Mouse (Mus musculus) embryonic fibroblast, embryonic 13.5 days (primary cell): Measurements from ENCODE around the gene Trim40. TPM values are rescaled to one million over a fixed set of nuclear protein-coding genes. Genes with fewer than 3 reads are reported as not detected.

ENCODE experiments used
- H3K27ac ChIP-seq: 2 replicates; pipeline ENCODE4 v1.5.1; 2012; ENCODE audit warnings: low read length, control low read depth, inconsistent platforms; ENCODE audit not compliant: insufficient read depth
- H3K4me1 ChIP-seq: 2 replicates; pipeline ENCODE4 v1.6.1; 2011; ENCODE audit warnings: low read length; ENCODE audit not compliant: control insufficient read depth, insufficient read depth
- H3K4me3 ChIP-seq: 2 replicates; pipeline ENCODE4 v1.5.1; 2011; ENCODE audit warnings: mild to moderate bottlenecking, control low read depth, low read length; ENCODE audit not compliant: insufficient read depth
- CTCF ChIP-seq: IDR thresholded peaks from 2 replicates; pipeline ENCODE4 v1.5.1; 2011; ENCODE audit warnings: mild to moderate bottlenecking, control low read depth, low read length, moderate library complexity, borderline replicate concordance; ENCODE audit not compliant: insufficient read depth
- POLR2A ChIP-seq: IDR thresholded peaks from 2 replicates; pipeline ENCODE4 v1.6.1; 2011; ENCODE audit warnings: low read depth, mild to moderate bottlenecking, control low read depth, low read length, moderate library complexity
- polyA plus RNA-seq: library from polyadenylated mRNA; stranded (reverse); fragments of >200 nt; gene quantifications from 2 replicates; pipeline ENCODE4 v1.2.4, GENCODE M21; 2011; ENCODE audit warnings: low read depth; ENCODE audit not compliant: missing spikeins, insufficient read length

Trim40 gene
- polyA plus RNA-seq, 1 experiment: not detected

GRCm38 (mm10) chr17:36868836-36869235 is 21.1 kb downstream of the Trim40 start:
- H3K4me3 ChIP-seq: no peak overlapping the region
- H3K4me1 ChIP-seq: no peaks in the 10 kb centered on the region
- TF ChIP-seq POLR2A (no peak), CTCF (no peak)
- H3K27ac ChIP-seq: no peak overlapping the region

- no peak within 1 kb of the TSS for H3K4me3 ChIP-seq
- TF ChIP-seq POLR2A (no peak), CTCF (no peak)
- no peaks in the 10 kb centered on the region for H3K4me1 ChIP-seq
- H3K27ac ChIP-seq: no peak within 1 kb of the TSS
Observed at GRCm38 (mm10) chr17:36866719-36867527, 23.0 kb downstream of the Trim40 start, which contains the start of gene Trim15. Gene Trim15, minus strand, starts transcription at chr17:36867210.

- no peak for TF ChIP-seq CTCF
- TF ChIP-seq POLR2A: no peak
- Histone ChIP-seq H3K4me3 (no peak overlapping the region), H3K4me1 (no peaks in the 10 kb centered on the region), H3K27ac (no peak overlapping the region)
Observed at GRCm38 (mm10) chr17:36861680-36862079, 28.2 kb downstream of the Trim40 start.

- Histone ChIP-seq H3K4me1 (no peaks in the 10 kb centered on the region), H3K4me3 (no peak overlapping the region), H3K27ac (no peak overlapping the region)
- no peak for TF ChIP-seq POLR2A
- TF ChIP-seq CTCF: no peak
Observed at GRCm38 (mm10) chr17:36858181-36858580, 31.7 kb downstream of the Trim40 start.

- no peak overlapping the region for H3K27ac ChIP-seq
- no peak for TF ChIP-seq POLR2A
- no peaks in the 10 kb centered on the region for H3K4me1 ChIP-seq
- H3K4me3 ChIP-seq: no peak overlapping the region
Observed at GRCm38 (mm10) chr17:36856236-36856635, 33.7 kb downstream of the Trim40 start.

- no peak for TF ChIP-seq POLR2A
- TF ChIP-seq CTCF: no peak
- H3K4me3 ChIP-seq: no peak overlapping the region
- H3K4me1 ChIP-seq: no peaks in the 10 kb centered on the region
- H3K27ac ChIP-seq: no peak overlapping the region
Observed at GRCm38 (mm10) chr17:36855484-36855883, 34.4 kb downstream of the Trim40 start.

GRCm38 (mm10) chr17:36851627-36852026 is 38.3 kb downstream of the Trim40 start:
- no peak overlapping the region for H3K27ac ChIP-seq
- no peaks in the 10 kb centered on the region for H3K4me1 ChIP-seq
- TF ChIP-seq CTCF (no peak), POLR2A (no peak)
- H3K4me3 ChIP-seq: no peak overlapping the region

GRCm38 (mm10) chr17:36851200-36851599 is 38.7 kb downstream of the Trim40 start:
- H3K4me3 ChIP-seq: no peak overlapping the region

GRCm38 (mm10) chr17:36849992-36850391 is 39.9 kb downstream of the Trim40 start:
- TF ChIP-seq CTCF: no peak
- TF ChIP-seq POLR2A: no peak
- H3K4me3 ChIP-seq: no peak overlapping the region
- no peak overlapping the region for H3K27ac ChIP-seq
- H3K4me1 ChIP-seq: no peaks in the 10 kb centered on the region; the same call in 1 of the 2 replicates

More at GRCm38 (mm10) chr17:36851200-36851599, 38.7 kb downstream of the Trim40 start:
- no peak for TF ChIP-seq CTCF
- Histone ChIP-seq H3K4me1 (no peaks in the 10 kb centered on the region), H3K27ac (no peak overlapping the region)

GRCm38 (mm10) chr17:36848911-36849310 is 41.0 kb downstream of the Trim40 start:
- no peak overlapping the region for H3K27ac ChIP-seq
- peaks cover 4% of the 10 kb centered on the region; the same call in 1 of the 2 replicates for H3K4me1 ChIP-seq
- TF ChIP-seq CTCF (no peak), POLR2A (no peak)
- no peak overlapping the region for H3K4me3 ChIP-seq
